15 mouse cellular contexts compared by ENCODE assay signal in genomic region chr3:149303418-149303817, GRCm38 (mm10).
"Had no signal": no experiment of that assay in that cellular context is flagged by ENCODE, and none has a peak within 500 bp of the region (broad histone marks: within the 10 kb centered on the region; RNA-seq: fewer than 3 reads in every experiment).

No protein-coding gene starts in this region.

- H3K36me3 ChIP-seq: limb, embryonic 12.5 days; liver, embryonic 13.5 days; midbrain, embryonic 10.5 days; neural tube, embryonic 15.5 days had no signal

- H3K27ac ChIP-seq: layer of hippocampus, adult 2 months; limb, embryonic 12.5 days; liver, embryonic 13.5 days; neural tube, embryonic 15.5 days; stomach, postnatal 0 days had no signal

- H3K4me2 ChIP-seq: limb, embryonic 12.5 days; liver, embryonic 13.5 days; neural tube, embryonic 15.5 days had no signal

- ATAC-seq: liver, postnatal 0 days had no signal

- DNase-seq: kidney, adult 18-20 months; kidney, postnatal 4 days; liver; liver, embryonic 13.5 days; liver, postnatal 0 days; midbrain, embryonic 14.5 days; right cerebral cortex, adult 18-20 months; right cerebral cortex, postnatal 25 days; thymus, postnatal 4 days had no signal

- H3K4me3 ChIP-seq: layer of hippocampus, adult 2 months; limb, embryonic 12.5 days; liver, embryonic 13.5 days; midbrain, embryonic 10.5 days; myocyte; neural tube, embryonic 15.5 days had no signal

- H3K9ac ChIP-seq: limb, embryonic 12.5 days; liver, embryonic 13.5 days; liver, postnatal 0 days; neural tube, embryonic 15.5 days had no signal

- H3K27me3 ChIP-seq: liver, embryonic 13.5 days; neural tube, embryonic 15.5 days had no signal

- H3K9me3 ChIP-seq: limb, embryonic 12.5 days; liver, embryonic 13.5 days; midbrain, embryonic 10.5 days; neural tube, embryonic 15.5 days had no signal

- H3K4me1 ChIP-seq: liver, embryonic 13.5 days; neural tube, embryonic 15.5 days had no signal
